Mouse (Mus musculus) regulatory T cell (primary cell): ENCODE data around the gene Fzd7.

Source experiments
- in situ Hi-C: fragments of 300-600 bp; cut with MboI, MseI; formaldehyde crosslinking; loops from one replicate; pipeline ENCODE4 v1.15.1; 2025; ENCODE audit warnings: high pct_unique_total_duplicates

Gene Fzd7

GRCm38 (mm10) chr1:59469170-59469569 lies 13.1 kb upstream of the Fzd7 start:
- in situ Hi-C loops = no loop called here

GRCm38 (mm10) chr1:59470766-59471165 lies 11.5 kb upstream of the Fzd7 start:
- in situ Hi-C loops = loop anchor here (10.0 kb wide), 1 partner anchor 144 kb away; no protein-coding TSS in a partner anchor

- in situ Hi-C loops = loop anchor here (10.0 kb wide), 1 partner anchor 142 kb away; no protein-coding TSS in a partner anchor
These were observed 9.7 kb upstream of the Fzd7 start for GRCm38 (mm10) chr1:59472368-59473180.

- in situ Hi-C loops = loop anchor here (10.0 kb wide), 1 partner anchor 142 kb away; no protein-coding TSS in a partner anchor
These were observed 9.1 kb upstream of the Fzd7 start for GRCm38 (mm10) chr1:59473181-59473555.

- in situ Hi-C loops = loop anchor here (10.0 kb wide), 1 partner anchor 139 kb away; no protein-coding TSS in a partner anchor
These were observed 6.6 kb upstream of the Fzd7 start for GRCm38 (mm10) chr1:59475618-59476017.

GRCm38 (mm10) chr1:59478911-59479310 lies 3.3 kb upstream of the Fzd7 start:
- in situ Hi-C loops = loop anchor here (10.0 kb wide), 1 partner anchor 136 kb away; no protein-coding TSS in a partner anchor

- in situ Hi-C loops = no loop called here
These were observed 1.3 kb upstream of the Fzd7 start for GRCm38 (mm10) chr1:59480821-59481455.

GRCm38 (mm10) chr1:59481456-59482291 lies 550 bp upstream of the Fzd7 start:
- in situ Hi-C loops = no loop called here

GRCm38 (mm10) chr1:59482696-59483520 lies 684 bp downstream of the Fzd7 start:
- in situ Hi-C loops = no loop called here

GRCm38 (mm10) chr1:59483521-59484245 lies 1.5 kb downstream of the Fzd7 start:
- in situ Hi-C loops = no loop called here

- in situ Hi-C loops = no loop called here
These were observed 2.1 kb downstream of the Fzd7 start for GRCm38 (mm10) chr1:59484314-59484713.

GRCm38 (mm10) chr1:59484791-59485785 lies 2.9 kb downstream of the Fzd7 start:
- in situ Hi-C loops = no loop called here

- in situ Hi-C loops = no loop called here
These were observed 3.6 kb downstream of the Fzd7 start for GRCm38 (mm10) chr1:59485803-59486202.

GRCm38 (mm10) chr1:59487651-59488051 lies 5.4 kb downstream of the Fzd7 start:
- in situ Hi-C loops = no loop called here

GRCm38 (mm10) chr1:59488481-59488880 lies 6.3 kb downstream of the Fzd7 start:
- in situ Hi-C loops = no loop called here

GRCm38 (mm10) chr1:59488991-59489390 lies 6.8 kb downstream of the Fzd7 start:
- in situ Hi-C loops = no loop called here

- in situ Hi-C loops = no loop called here
These were observed 9.3 kb downstream of the Fzd7 start for GRCm38 (mm10) chr1:59491517-59491916.

- in situ Hi-C loops = no loop called here
These were observed 10.2 kb downstream of the Fzd7 start for GRCm38 (mm10) chr1:59492432-59492831.

- in situ Hi-C loops = no loop called here
These were observed 13.7 kb downstream of the Fzd7 start for GRCm38 (mm10) chr1:59495970-59496369.
